Mouse (Mus musculus): ENCODE results near the gene Slco2a1.

DNA sequence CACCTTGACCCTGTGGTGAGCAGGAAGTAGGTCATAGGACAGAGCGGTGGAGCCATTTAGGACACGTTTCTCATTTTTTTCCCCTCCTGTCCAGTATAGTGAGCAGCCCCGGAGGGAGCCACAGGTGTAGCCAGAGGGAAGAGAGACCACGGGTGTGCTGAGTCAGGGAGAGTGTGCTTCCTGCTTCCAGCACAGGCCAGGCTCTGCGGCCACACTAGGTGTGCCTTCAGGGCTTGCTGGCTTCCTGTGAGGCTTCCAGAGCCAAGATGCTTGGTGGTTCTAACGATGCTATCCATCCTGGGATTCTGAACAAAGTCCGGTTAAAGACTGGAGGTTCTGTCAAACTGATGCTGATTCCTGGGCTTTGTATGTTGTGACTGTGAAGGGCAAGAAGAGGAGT is 133.0 kb downstream of the Slco2a1 start:
- TF ChIP-seq CTCF (IDR thresholded peaks at IDR 0.05; ENCODE audit: extremely low read depth, insufficient read depth, low read length) (no peak), POLR2A (IDR thresholded peaks at IDR 0.05; ENCODE audit: extremely low read depth, insufficient read depth, low read length) (no peak)
